In genomic region chr11:77615084-77615624, GRCm38 (mm10) we compare ENCODE assay signal across 23 mouse cellular contexts. TPM values are rescaled to one million over a fixed set of nuclear protein-coding genes. Genes with fewer than 3 reads are reported as not detected.
DNase-seq lines count a peak whose midpoint lies in the region; ATAC-seq lines count a peak whose summit lies in the region.
"Had no signal": no experiment of that assay in that cellular context is flagged by ENCODE, and none has a peak within 500 bp of the region (broad histone marks: within the 10 kb centered on the region; RNA-seq: fewer than 3 reads in every experiment).

No protein-coding gene starts in this region.

- WGBS in heart, embryonic 12.5 days, result 78% methylated on average over 5 of the region's 5 CpGs

- no peak overlapping the region for H3K4me3 ChIP-seq in heart, embryonic 12.5 days
- H3K4me3 ChIP-seq: embryonic facial prominence, embryonic 13.5 days; embryonic facial prominence, embryonic 15.5 days; erythroblast, embryonic 14.5 days; forebrain, embryonic 10.5 days; forebrain, embryonic 12.5 days had no signal

- ATAC-seq in heart, embryonic 12.5 days (ENCODE audit: insufficient number of reproducible peaks, low FRiP score), result no peak
- ATAC-seq: forebrain, embryonic 14.5 days; forebrain, postnatal 0 days had no signal

- H3K9me3 ChIP-seq in heart, embryonic 12.5 days (replicated peaks), result no peaks in the 10 kb centered on the region
- H3K9me3 ChIP-seq: embryonic facial prominence, embryonic 13.5 days; embryonic facial prominence, embryonic 15.5 days; forebrain, embryonic 10.5 days; forebrain, embryonic 12.5 days had no signal

- H3K4me2 ChIP-seq in heart, embryonic 12.5 days, result no peak overlapping the region
- H3K4me2 ChIP-seq: embryonic facial prominence, embryonic 13.5 days; embryonic facial prominence, embryonic 15.5 days; forebrain, embryonic 12.5 days had no signal

- H3K4me1 ChIP-seq in heart, embryonic 12.5 days (replicated peaks), result no peaks in the 10 kb centered on the region
- H3K4me1 ChIP-seq: embryonic facial prominence, embryonic 13.5 days; embryonic facial prominence, embryonic 15.5 days; forebrain, embryonic 10.5 days; forebrain, embryonic 12.5 days had no signal

- no peaks in the 10 kb centered on the region for H3K36me3 ChIP-seq in heart, embryonic 12.5 days
- H3K36me3 ChIP-seq: embryonic facial prominence, embryonic 13.5 days; embryonic facial prominence, embryonic 15.5 days; forebrain, embryonic 10.5 days; forebrain, embryonic 12.5 days had no signal

- no peak overlapping the region for H3K9ac ChIP-seq in heart, embryonic 12.5 days
- H3K9ac ChIP-seq: embryonic facial prominence, embryonic 13.5 days; embryonic facial prominence, embryonic 15.5 days; forebrain, embryonic 12.5 days; forebrain, postnatal 0 days had no signal

- H3K27ac ChIP-seq in heart, embryonic 12.5 days (ENCODE audit: poor library complexity, severe bottlenecking), result no peak overlapping the region
- H3K27ac ChIP-seq: embryonic facial prominence, embryonic 13.5 days; embryonic facial prominence, embryonic 15.5 days; forebrain, embryonic 10.5 days; forebrain, embryonic 12.5 days had no signal

- DNase-seq in heart, adult 11 months, result peak; percentile 56
- peak; percentile 23 for DNase-seq in testis, postnatal 10 days (ENCODE audit: low spot score)
- DNase-seq in testis, postnatal 14 days (ENCODE audit: low spot score), result no peak
- DNase-seq in kidney, postnatal 25 days, result no peak
- DNase-seq: adrenal gland, adult 2 months; adrenal gland, postnatal 10 days; adrenal gland, postnatal 25 days; B cell, adult 2 months; cerebellum, adult 11 months; cerebellum, adult 18-20 months; cerebellum, adult 8-10 months; cerebellum, adult 9-11 months; cerebellum, postnatal 14 days; cerebellum, postnatal 36 days; embryo, embryonic 11 days; forebrain, postnatal 0 days had no signal

- 0 out of 2 replicates have a peak, but pooled peaks cover 5% of the 10 kb centered on the region for H3K27me3 ChIP-seq in heart, embryonic 12.5 days (replicated peaks)
- H3K27me3 ChIP-seq: embryonic facial prominence, embryonic 13.5 days; embryonic facial prominence, embryonic 15.5 days; forebrain, embryonic 12.5 days had no signal

RNA-seq across cellular contexts. Expression of gene Taok1, which starts 7.5 kb away (rescaled TPM):
- 15.6 and 18.0 TPM in 2 replicates for polyA plus RNA-seq in heart, embryonic 12.5 days (2016; fragmentation: Nextera tagmentation; extraction: Ambion mirVana)

Comparison
In these comparisons a context has a peak if more than half of its experiments do, and no peak if none do; other contexts are left out.
1. DNase-seq: peak in heart, adult 11 months (single experiment) and testis, postnatal 10 days (single experiment); none in testis, postnatal 14 days (single experiment) and kidney, postnatal 25 days (0 of 2).